Comparison of ENCODE assay signal across 8 mouse cellular contexts in the genomic region with DNA sequence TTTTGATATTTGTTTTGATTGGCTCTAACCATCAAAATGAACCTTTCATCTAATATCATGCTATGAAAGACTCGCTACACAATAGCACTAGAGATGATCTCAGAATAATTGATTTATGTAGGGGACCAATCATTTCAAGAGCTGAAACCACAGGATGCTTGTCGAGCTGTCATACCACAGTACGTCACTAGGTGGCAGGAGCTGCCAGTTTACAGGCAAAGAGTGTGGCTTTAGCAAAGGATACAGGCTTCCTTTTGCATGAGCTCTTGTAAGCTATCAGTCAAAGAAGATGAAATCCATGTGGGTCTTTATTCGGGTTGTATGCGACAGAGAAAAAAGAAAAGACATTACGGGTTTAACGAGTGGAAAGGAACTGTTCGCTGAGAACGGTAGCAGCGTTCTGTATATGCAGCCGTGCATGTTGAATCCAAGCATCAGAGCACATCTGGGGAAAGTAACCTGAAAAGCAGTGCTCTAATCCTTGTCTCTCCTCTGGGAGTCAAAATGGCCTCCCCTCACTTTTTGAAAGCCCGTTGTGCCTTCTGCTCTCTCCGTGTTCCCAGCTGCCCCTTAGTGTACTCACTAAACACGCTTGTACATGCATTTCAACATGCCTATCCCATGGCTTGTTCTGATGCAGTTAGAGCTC.
A peak's percentile ranks its signal among the peaks of the same experiment; 100 is the strongest.
DNase-seq lines count a peak whose midpoint lies in the region; ATAC-seq and TF ChIP-seq lines count a peak whose summit lies in the region.

No protein-coding gene starts in this region.

- no peak overlapping the region for H3K9ac ChIP-seq in lung, embryonic 14.5 days

- peak; percentile 85 for DNase-seq in adrenal gland, postnatal 10 days
- peak; percentile 76 for DNase-seq in embryo, embryonic 11.5 days (ENCODE audit: low read depth, low spot score)
- peak; percentile 31 to 72 for DNase-seq in gastrocnemius, postnatal 4 days (ENCODE audit: low spot score in 2 of 2)
- DNase-seq in layer of hippocampus, adult 2 months (ENCODE audit: low spot score in 2 of 2), result peak; percentile 81 to 93
- peak; percentile 92 for DNase-seq in lung, embryonic 14.5 days
- peak; percentile 92 for DNase-seq in retina, embryonic 14.5 days (ENCODE audit: low spot score)
- DNase-seq in urinary bladder, postnatal 25 days (ENCODE audit: low spot score), result peak; percentile 61

- no peak overlapping the region for H3K4me3 ChIP-seq in E14TG2a.4 (replicated peaks; ENCODE audit: low read length)
- H3K4me3 ChIP-seq in layer of hippocampus, adult 2 months, result no peak overlapping the region
- no peak overlapping the region for H3K4me3 ChIP-seq in lung, embryonic 14.5 days (ENCODE audit: low read depth, low read length)

- no peaks in the 10 kb centered on the region for H3K27me3 ChIP-seq in E14TG2a.4 (ENCODE audit: insufficient read depth, low read length)
- H3K27me3 ChIP-seq in lung, embryonic 14.5 days (ENCODE audit: insufficient read depth, low read length), result no peaks in the 10 kb centered on the region

- no peak overlapping the region for H3K4me2 ChIP-seq in lung, embryonic 14.5 days

- ATAC-seq in lung, embryonic 14.5 days (ENCODE audit: insufficient read depth), result no peak

- H3K4me1 ChIP-seq in E14TG2a.4 (replicated peaks; ENCODE audit: low read depth, low read length), result peaks cover 15% of the 10 kb centered on the region; the same call in 1 of the 2 replicates
- no peaks in the 10 kb centered on the region for H3K4me1 ChIP-seq in lung, embryonic 14.5 days (ENCODE audit: insufficient read depth)

- no peaks in the 10 kb centered on the region for H3K9me3 ChIP-seq in E14TG2a.4 (ENCODE audit: low read length)
- no peaks in the 10 kb centered on the region for H3K9me3 ChIP-seq in lung, embryonic 14.5 days (ENCODE audit: low read depth, low read length)

- TF ChIP-seq CTCF in E14TG2a.4 (conservative IDR thresholded peaks at IDR 0.05; ENCODE audit: low read length), result peak; percentile 92
- peak; percentile 99 for TF ChIP-seq CTCF in layer of hippocampus, adult 2 months (conservative IDR thresholded peaks at IDR 0.05)
- peak; percentile 96 for TF ChIP-seq CTCF in lung, embryonic 14.5 days (IDR thresholded peaks at IDR 0.05; ENCODE audit: low read depth)

- no peaks in the 10 kb centered on the region for H3K36me3 ChIP-seq in E14TG2a.4 (ENCODE audit: insufficient read depth, low read length)
- no peaks in the 10 kb centered on the region for H3K36me3 ChIP-seq in lung, embryonic 14.5 days (ENCODE audit: insufficient read depth)

- WGBS in lung, embryonic 14.5 days, result 38% methylated on average over 14 of the region's 14 CpGs

- no peak overlapping the region for H3K27ac ChIP-seq in layer of hippocampus, adult 2 months
- H3K27ac ChIP-seq in lung, embryonic 14.5 days (ENCODE audit: low read depth), result no peak overlapping the region
